In the genomic region with DNA sequence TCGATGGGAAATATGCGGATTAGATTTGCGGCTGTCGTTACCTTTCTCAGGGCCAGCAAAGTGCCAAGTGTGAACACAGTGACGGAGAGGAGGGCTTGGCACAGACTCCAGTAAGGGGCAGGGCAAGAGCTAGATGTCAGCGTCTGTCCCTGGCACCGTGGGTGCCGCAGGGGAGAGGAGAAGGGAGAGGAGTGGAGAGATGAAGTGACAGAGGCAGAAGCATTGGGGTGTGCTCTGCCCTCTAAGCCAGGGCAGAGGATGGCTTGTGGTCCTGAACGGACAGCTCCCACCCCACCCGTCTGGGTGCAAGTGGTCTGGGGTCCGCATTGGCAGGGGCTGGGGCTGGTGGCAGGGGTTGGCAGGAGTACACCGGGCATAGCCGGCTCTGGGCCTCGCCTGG, we compare ENCODE assay signal across 14 mouse cellular contexts. TPM values are rescaled to one million over a fixed set of nuclear protein-coding genes. Genes with fewer than 3 reads are reported as not detected.
A peak's percentile ranks its signal among the peaks of the same experiment; 100 is the strongest.
DNase-seq lines count a peak whose midpoint lies in the region; ATAC-seq and TF ChIP-seq lines count a peak whose summit lies in the region.
"Had no signal": no experiment of that assay in that cellular context is flagged by ENCODE, and none has a peak within 500 bp of the region (broad histone marks: within the 10 kb centered on the region; RNA-seq: fewer than 3 reads in every experiment).

No protein-coding gene starts in this region.

- H3K4me3 ChIP-seq in hindbrain, embryonic 11.5 days (ENCODE audit: low read depth, low read length) = no peak overlapping the region
- H3K4me3 ChIP-seq in hindbrain, postnatal 0 days (ENCODE audit: low read length) = no peak overlapping the region
- no peak overlapping the region for H3K4me3 ChIP-seq in cerebellum, adult 2 months (replicated peaks; ENCODE audit: insufficient read depth, low read depth, low read length)
- H3K4me3 ChIP-seq in embryonic facial prominence, embryonic 10.5 days = no peak overlapping the region
- H3K4me3 ChIP-seq: neural tube, embryonic 12.5 days had no signal

- no peak for ATAC-seq in hindbrain, embryonic 11.5 days (ENCODE audit: low FRiP score)
- ATAC-seq in hindbrain, postnatal 0 days = no peak
- no peak for ATAC-seq in frontal cortex, adult (ENCODE audit: low TSS enrichment)
- ATAC-seq: CD4-positive, CD25-positive, alpha-beta regulatory T cell, adult 4 months had no signal

- H3K36me3 ChIP-seq in hindbrain, embryonic 11.5 days (ENCODE audit: control insufficient read depth, insufficient read depth, low read length) = no peaks in the 10 kb centered on the region
- no peaks in the 10 kb centered on the region; the same call in 1 of the 2 replicates for H3K36me3 ChIP-seq in hindbrain, postnatal 0 days (ENCODE audit: insufficient read depth, low read length)
- no peaks in the 10 kb centered on the region for H3K36me3 ChIP-seq in embryonic facial prominence, embryonic 10.5 days (replicated peaks)

- no peak; the same call in 1 of the 2 replicates for TF ChIP-seq POLR2A in cerebellum, adult 2 months (IDR thresholded peaks at IDR 0.05; ENCODE audit: borderline replicate concordance, insufficient read depth, low read length)

- 36% methylated on average over 14 of the region's 14 CpGs for WGBS in hindbrain, embryonic 11.5 days
- WGBS in hindbrain, postnatal 0 days = 29% methylated on average over 14 of the region's 14 CpGs
- WGBS in cerebellum, adult 2 months = 5% methylated on average over 14 of the region's 14 CpGs
- 38% methylated on average over 14 of the region's 14 CpGs for WGBS in embryonic facial prominence, embryonic 10.5 days

- no peak overlapping the region for H3K27ac ChIP-seq in hindbrain, embryonic 11.5 days (ENCODE audit: low read depth, low read length)
- no peak overlapping the region for H3K27ac ChIP-seq in hindbrain, postnatal 0 days
- H3K27ac ChIP-seq in cerebellum, adult 2 months (ENCODE audit: insufficient read depth, low read length) = peak overlapping the region; percentile 51
- no peak overlapping the region for H3K27ac ChIP-seq in embryonic facial prominence, embryonic 10.5 days (replicated peaks)
- H3K27ac ChIP-seq: kidney, postnatal 0 days; neural tube, embryonic 12.5 days had no signal

- H3K4me2 ChIP-seq in hindbrain, embryonic 11.5 days (replicated peaks; ENCODE audit: low read depth, low read length) = no peak overlapping the region
- no peak overlapping the region for H3K4me2 ChIP-seq in hindbrain, postnatal 0 days (ENCODE audit: low read depth, low read length)
- H3K4me2 ChIP-seq: neural tube, embryonic 12.5 days had no signal

- no peak for TF ChIP-seq CTCF in hindbrain, postnatal 0 days (IDR thresholded peaks at IDR 0.05; ENCODE audit: low read depth)
- no peak for TF ChIP-seq CTCF in cerebellum, adult 2 months (IDR thresholded peaks at IDR 0.05; ENCODE audit: borderline replicate concordance, insufficient read depth, low read depth, low read length)

- DNase-seq in hindbrain, embryonic 11.5 days (ENCODE audit: low spot score) = peak; percentile 47
- DNase-seq in hindbrain, postnatal 0 days (ENCODE audit: low spot score) = no peak
- DNase-seq in 416B (ENCODE audit: low read depth) = peak; percentile 22
- peak; percentile 70 to 79 for DNase-seq in cerebellum, adult 2 months
- peak; percentile 71 for DNase-seq in embryonic facial prominence, embryonic 10.5 days (ENCODE audit: low spot score)
- no peak for DNase-seq in frontal cortex, postnatal 10 days (ENCODE audit: low spot score in 2 of 2)
- DNase-seq in Muller cell, postnatal 12 days (ENCODE audit: inconsistent ontology term) = no peak
- DNase-seq: gastrocnemius, postnatal 36 days; heart, postnatal 36 days; lung, postnatal 14 days had no signal

- no peaks in the 10 kb centered on the region for H3K9me3 ChIP-seq in hindbrain, embryonic 11.5 days (ENCODE audit: control insufficient read depth, low read length)
- H3K9me3 ChIP-seq in hindbrain, postnatal 0 days (ENCODE audit: low read length) = no peaks in the 10 kb centered on the region
- no peaks in the 10 kb centered on the region for H3K9me3 ChIP-seq in embryonic facial prominence, embryonic 10.5 days
- H3K9me3 ChIP-seq: neural tube, embryonic 12.5 days had no signal

- no peak overlapping the region for H3K9ac ChIP-seq in hindbrain, embryonic 11.5 days (ENCODE audit: low read depth, low read length)
- no peak overlapping the region for H3K9ac ChIP-seq in hindbrain, postnatal 0 days (replicated peaks; ENCODE audit: low read length)
- H3K9ac ChIP-seq: neural tube, embryonic 12.5 days had no signal

- H3K27me3 ChIP-seq in hindbrain, embryonic 11.5 days (ENCODE audit: control insufficient read depth, insufficient read depth, low read length) = peaks cover 11% of the 10 kb centered on the region
- no peaks in the 10 kb centered on the region for H3K27me3 ChIP-seq in hindbrain, postnatal 0 days (ENCODE audit: insufficient read depth, low read length)
- H3K27me3 ChIP-seq in cerebellum, adult 2 months (ENCODE audit: control insufficient read depth, insufficient read depth, low read length) = no peaks in the 10 kb centered on the region
- peaks cover 55% of the 10 kb centered on the region for H3K27me3 ChIP-seq in embryonic facial prominence, embryonic 10.5 days (replicated peaks; ENCODE audit: low read depth, poor library complexity, severe bottlenecking)

- H3K4me1 ChIP-seq in hindbrain, embryonic 11.5 days (replicated peaks; ENCODE audit: control insufficient read depth, insufficient read depth, low read length) = no peaks in the 10 kb centered on the region
- no peaks in the 10 kb centered on the region; the same call in 1 of the 2 replicates for H3K4me1 ChIP-seq in hindbrain, postnatal 0 days (ENCODE audit: insufficient read depth, low read length)
- H3K4me1 ChIP-seq in cerebellum, adult 2 months (ENCODE audit: control insufficient read depth, insufficient read depth, low read length) = peaks cover 46% of the 10 kb centered on the region
- H3K4me1 ChIP-seq in embryonic facial prominence, embryonic 10.5 days = peaks cover 6% of the 10 kb centered on the region

RNA-seq across cellular contexts. Expression of gene Nptx1, which starts 7.6 kb away (rescaled TPM):
- 8.7 and 11.2 TPM in 2 replicates for polyA plus RNA-seq in hindbrain, embryonic 11.5 days (2014; fragmentation: Nextera tagmentation; extraction: Ambion mirVana)
- 27.0 and 29.0 TPM in 2 replicates for total RNA-seq in hindbrain, postnatal 0 days (2014; rRNA removed)
- 9.4 and 10.1 TPM in 2 replicates for polyA plus RNA-seq in hindbrain, postnatal 0 days (2015; fragmentation: Nextera tagmentation; extraction: Ambion mirVana)
- 200 and 249 TPM in 2 replicates for polyA plus RNA-seq in cerebellum, adult 2 months (2012; rRNA removed)
- 1.9 and 2.6 TPM in 2 replicates for polyA plus RNA-seq in embryonic facial prominence, embryonic 10.5 days (2016; fragmentation: Nextera tagmentation; extraction: Ambion mirVana)
- polyA plus RNA-seq: CD4-positive, CD25-positive, alpha-beta regulatory T cell, adult 4 months had no signal

RNA-seq across cellular contexts. Expression of gene Endov, which starts 48.8 kb away (rescaled TPM):
- 13.6 and 14.8 TPM in 2 replicates for polyA plus RNA-seq in hindbrain, embryonic 11.5 days (2014; fragmentation: Nextera tagmentation; extraction: Ambion mirVana)
- 39.9 and 50.5 TPM in 2 replicates for total RNA-seq in hindbrain, postnatal 0 days (2014; rRNA removed)
- 12.8 and 13.4 TPM in 2 replicates for polyA plus RNA-seq in hindbrain, postnatal 0 days (2015; fragmentation: Nextera tagmentation; extraction: Ambion mirVana)
- polyA plus RNA-seq in cerebellum, adult 2 months (2012; rRNA removed) = 15.4 and 16.4 TPM in 2 replicates
- polyA plus RNA-seq in embryonic facial prominence, embryonic 10.5 days (2016; fragmentation: Nextera tagmentation; extraction: Ambion mirVana) = 21.1 and 21.2 TPM in 2 replicates

Comparison
In these comparisons a context has a peak if more than half of its experiments do, and no peak if none do; other contexts are left out.
1. DNase-seq: peak in hindbrain, embryonic 11.5 days (single experiment), 416B (single experiment), cerebellum, adult 2 months (2 of 2) and embryonic facial prominence, embryonic 10.5 days (single experiment); none in hindbrain, postnatal 0 days (single experiment), frontal cortex, postnatal 10 days (0 of 2) and Muller cell, postnatal 12 days (single experiment).
2. RNA of gene Nptx1, which starts 7.6 kb away (polyA plus RNA-seq): 200 to 249 TPM in cerebellum, adult 2 months; 9.4 to 10.1 TPM in hindbrain, postnatal 0 days, 8.7 to 11.2 TPM in hindbrain, embryonic 11.5 days and 1.9 to 2.6 TPM in embryonic facial prominence, embryonic 10.5 days; every median in the first group is over 10 times any median in the second.